Mouse (Mus musculus) lung, embryonic 16.5 days (tissue): ENCODE data around the gene Dop1a. TPM values are rescaled to one million over a fixed set of nuclear protein-coding genes. Genes with fewer than 3 reads are reported as not detected.

Source experiments
- ATAC-seq: fragments of 200-750 bp; cut with Nextera tagmentation; 2 replicates; pipeline ENCODE4 v1.8.0; 2017; ENCODE audit warnings: low read depth, mild to moderate bottlenecking, moderate library complexity
- H3K27ac ChIP-seq: fragments of 300-500 bp; sonication (generic); 2 replicates; pipeline ENCODE4 v1.5.1; 2014; ENCODE audit warnings: mild to moderate bottlenecking, control low read depth, low read length
- H3K27me3 ChIP-seq: fragments of 300-500 bp; sonication (generic); 2 replicates; pipeline ENCODE4 v1.6.1; 2014; ENCODE audit warnings: low read depth, low read length, mixed read lengths; ENCODE audit not compliant: control insufficient read depth, insufficient read depth
- H3K36me3 ChIP-seq: fragments of 300-500 bp; sonication (generic); 2 replicates; pipeline ENCODE4 v1.6.1; 2014; ENCODE audit warnings: low read length; ENCODE audit not compliant: control insufficient read depth, insufficient read depth
- H3K4me1 ChIP-seq: fragments of 300-500 bp; sonication (generic); replicated peaks from 2 replicates; pipeline ENCODE4 v1.6.1; 2014; ENCODE audit warnings: low read length, mixed read lengths; ENCODE audit not compliant: control insufficient read depth, insufficient read depth
- H3K4me2 ChIP-seq: fragments of 300-500 bp; sonication (generic); 2 replicates; pipeline ENCODE4 v1.6.1; 2014; ENCODE audit warnings: low read depth, low read length, control low read depth
- H3K4me3 ChIP-seq: fragments of 300-500 bp; sonication (generic); 2 replicates; pipeline ENCODE4 v1.5.1; 2014; ENCODE audit warnings: mild to moderate bottlenecking, low read length, control low read depth
- H3K9ac ChIP-seq: fragments of 300-500 bp; sonication (generic); 2 replicates; pipeline ENCODE4 v1.6.1; 2014; ENCODE audit warnings: low read length, control low read depth
- H3K9me3 ChIP-seq: fragments of 300-500 bp; sonication (generic); 2 replicates; pipeline ENCODE4 v1.6.1; 2016; ENCODE audit warnings: low read length; ENCODE audit not compliant: control insufficient read depth
- WGBS: fragments of 180-500 bp; shearing (Covaris S2); extraction: QIAGEN DNeasy Blood & Tissue Kit; methylation state at CpG from one replicate; pipeline ENCODE4 v1.1.7; 2014; 5-methylcytosine and 5-hydroxymethylcytosine counted together
- polyA plus RNA-seq: library from polyadenylated mRNA; unstranded; fragments of >200 nt; fragmentation: Nextera tagmentation; extraction: Ambion mirVana; gene quantifications from 2 replicates; pipeline ENCODE4 v1.2.1, GENCODE M21; 2015

The Dop1a gene
- polyA plus RNA-seq, 1 experiment from 2014 or later, result 12.1 TPM

DNA sequence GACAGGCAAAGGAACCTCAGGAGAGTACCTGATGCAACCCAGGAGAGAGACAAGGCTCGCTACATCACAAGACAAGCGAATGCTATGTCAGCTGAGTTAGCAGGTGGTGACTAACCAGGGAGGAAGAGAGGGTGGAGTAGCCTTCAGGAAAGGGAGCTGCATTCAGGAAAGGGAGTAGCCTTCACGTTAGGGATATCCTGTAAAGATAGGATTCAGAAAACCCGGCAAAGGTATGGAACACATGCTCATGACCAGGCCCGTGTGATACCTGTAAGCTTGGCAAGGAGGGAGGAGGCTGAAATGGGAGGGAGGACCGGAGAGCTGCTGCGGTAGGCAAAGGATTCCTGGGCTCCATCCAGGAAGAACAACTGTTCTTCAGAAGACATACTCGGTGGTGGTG is 19.5 kb upstream of the Dop1a start:
- Histone ChIP-seq H3K4me1 (peaks cover 6% of the 10 kb centered on the region; the same call in 1 of the 2 replicates), H3K4me3 (no peak overlapping the region), H3K9me3 (no peaks in the 10 kb centered on the region), H3K36me3 (no peaks in the 10 kb centered on the region), H3K4me2 (no peak overlapping the region), H3K27ac (no peak overlapping the region), H3K27me3 (no peaks in the 10 kb centered on the region), H3K9ac (no peak overlapping the region)
- WGBS, result 84% methylated on average over 8 of the region's 8 CpGs
- ATAC-seq, result no peak

DNA sequence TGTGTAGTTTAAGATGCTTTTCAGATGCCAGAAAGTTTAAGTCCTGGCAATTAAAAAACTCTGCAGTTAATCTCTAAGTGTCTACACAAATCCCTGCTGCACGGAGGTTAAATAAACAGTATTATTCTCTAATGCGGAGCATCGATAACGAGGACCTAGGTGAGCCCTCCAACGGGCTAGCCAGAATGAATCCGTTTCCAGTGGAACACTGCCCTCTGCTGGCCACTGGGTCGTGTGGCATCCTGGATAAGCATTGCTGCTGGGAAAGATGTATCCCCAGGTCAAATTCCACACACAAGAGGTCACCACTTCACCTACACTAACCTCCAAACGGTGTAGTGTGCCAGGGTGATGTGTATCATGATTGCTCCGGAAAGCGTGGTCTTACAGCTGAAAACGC is 17.4 kb upstream of the Dop1a start:
- H3K4me3 ChIP-seq, result no peak overlapping the region
- no peaks in the 10 kb centered on the region for H3K36me3 ChIP-seq
- H3K27me3 ChIP-seq, result no peaks in the 10 kb centered on the region
- WGBS, result 2% methylated on average over 11 of the region's 11 CpGs
- no peak overlapping the region for H3K27ac ChIP-seq
- no peaks in the 10 kb centered on the region for H3K9me3 ChIP-seq
- H3K4me2 ChIP-seq, result no peak overlapping the region
- H3K9ac ChIP-seq, result no peak overlapping the region
- ATAC-seq, result peak; percentile 62
- H3K4me1 ChIP-seq, result peaks cover 6% of the 10 kb centered on the region; the same call in 1 of the 2 replicates

DNA sequence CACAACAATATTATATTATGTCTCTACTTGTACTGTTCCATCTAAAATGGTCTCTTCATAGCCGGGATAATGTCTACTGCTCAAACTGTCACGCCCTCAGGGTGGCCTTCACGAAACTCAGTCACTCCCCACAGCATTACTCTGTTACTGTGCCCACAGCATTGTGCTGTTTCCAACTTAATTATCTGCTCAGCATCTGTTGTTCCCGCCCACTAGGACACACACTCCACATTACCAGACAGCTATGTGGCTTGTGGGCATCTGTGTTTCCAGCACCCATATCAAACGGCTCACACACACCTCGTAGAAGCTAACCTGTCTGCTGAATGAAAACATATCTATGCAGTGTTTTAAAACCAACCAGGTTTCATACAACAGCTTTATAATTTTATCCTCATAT is 15.9 kb upstream of the Dop1a start:
- peaks cover 6% of the 10 kb centered on the region; the same call in 1 of the 2 replicates for H3K4me1 ChIP-seq
- no peaks in the 10 kb centered on the region for H3K36me3 ChIP-seq
- H3K27ac ChIP-seq, result no peak overlapping the region
- ATAC-seq, result no peak
- peak overlapping the region; percentile 55; the same call in 1 of the 2 replicates for H3K4me2 ChIP-seq
- no peaks in the 10 kb centered on the region for H3K27me3 ChIP-seq
- H3K4me3 ChIP-seq, result no peak overlapping the region; the same call in 1 of the 2 replicates
- 55% methylated on average over 6 of the region's 6 CpGs for WGBS
- H3K9me3 ChIP-seq, result no peaks in the 10 kb centered on the region
- H3K9ac ChIP-seq, result no peak overlapping the region; the same call in 1 of the 2 replicates

DNA sequence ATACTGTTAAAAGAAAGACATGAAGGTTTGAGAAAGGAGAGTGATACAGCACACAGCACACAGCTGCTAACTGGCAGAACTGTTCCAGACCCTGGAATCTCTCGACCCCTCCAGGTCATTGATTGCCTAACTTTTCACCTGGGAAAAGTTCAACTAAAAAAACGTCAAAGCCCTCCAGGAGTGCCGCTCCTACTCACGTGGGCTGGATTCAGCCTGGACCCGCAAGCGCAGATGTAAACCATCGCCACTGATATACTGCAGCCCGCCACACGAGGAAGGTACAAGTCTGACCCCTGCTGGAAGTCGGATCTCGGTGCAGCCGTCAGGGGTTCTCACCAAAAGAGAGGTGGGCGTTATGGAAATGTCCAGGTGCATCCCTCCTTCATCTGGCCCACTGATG is 15.3 kb upstream of the Dop1a start:
- H3K4me3 ChIP-seq, result peak overlapping the region; percentile 32
- peak overlapping the region; percentile 46; the same call in 1 of the 2 replicates for H3K9ac ChIP-seq
- no peaks in the 10 kb centered on the region for H3K36me3 ChIP-seq
- peak; percentile 77 for ATAC-seq
- H3K4me2 ChIP-seq, result peak overlapping the region; percentile 55
- peaks cover 6% of the 10 kb centered on the region; the same call in 1 of the 2 replicates for H3K4me1 ChIP-seq
- no peak overlapping the region for H3K27ac ChIP-seq
- under 1% methylated on average over 13 of the region's 13 CpGs for WGBS
- H3K27me3 ChIP-seq, result no peaks in the 10 kb centered on the region
- H3K9me3 ChIP-seq, result no peaks in the 10 kb centered on the region

DNA sequence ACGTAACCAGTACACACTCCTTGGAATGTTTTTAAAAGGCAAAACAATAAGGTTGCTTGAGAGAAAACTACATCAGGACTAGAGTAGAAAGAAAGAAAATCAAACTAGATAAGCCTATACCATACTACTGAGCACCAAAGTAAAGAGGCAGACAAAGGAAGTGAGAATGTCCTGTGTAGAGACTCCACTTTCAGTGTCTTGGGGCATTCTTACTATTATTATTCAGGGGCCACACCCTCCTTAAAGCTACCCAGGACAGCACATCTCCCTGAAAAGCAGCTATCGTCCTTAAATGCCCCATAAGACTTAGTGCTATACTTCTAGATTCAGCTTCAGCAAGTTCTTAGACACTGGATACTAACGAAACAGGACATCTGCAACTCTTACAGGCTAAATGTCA is 13.3 kb upstream of the Dop1a start:
- Histone ChIP-seq H3K4me3 (no peak overlapping the region), H3K4me2 (no peak overlapping the region), H3K27ac (no peak overlapping the region), H3K36me3 (no peaks in the 10 kb centered on the region), H3K27me3 (no peaks in the 10 kb centered on the region), H3K4me1 (peaks cover 6% of the 10 kb centered on the region; the same call in 1 of the 2 replicates), H3K9ac (no peak overlapping the region), H3K9me3 (no peaks in the 10 kb centered on the region)
- ATAC-seq, result no peak
- WGBS, result 66% methylated on average over 3 of the region's 3 CpGs

DNA sequence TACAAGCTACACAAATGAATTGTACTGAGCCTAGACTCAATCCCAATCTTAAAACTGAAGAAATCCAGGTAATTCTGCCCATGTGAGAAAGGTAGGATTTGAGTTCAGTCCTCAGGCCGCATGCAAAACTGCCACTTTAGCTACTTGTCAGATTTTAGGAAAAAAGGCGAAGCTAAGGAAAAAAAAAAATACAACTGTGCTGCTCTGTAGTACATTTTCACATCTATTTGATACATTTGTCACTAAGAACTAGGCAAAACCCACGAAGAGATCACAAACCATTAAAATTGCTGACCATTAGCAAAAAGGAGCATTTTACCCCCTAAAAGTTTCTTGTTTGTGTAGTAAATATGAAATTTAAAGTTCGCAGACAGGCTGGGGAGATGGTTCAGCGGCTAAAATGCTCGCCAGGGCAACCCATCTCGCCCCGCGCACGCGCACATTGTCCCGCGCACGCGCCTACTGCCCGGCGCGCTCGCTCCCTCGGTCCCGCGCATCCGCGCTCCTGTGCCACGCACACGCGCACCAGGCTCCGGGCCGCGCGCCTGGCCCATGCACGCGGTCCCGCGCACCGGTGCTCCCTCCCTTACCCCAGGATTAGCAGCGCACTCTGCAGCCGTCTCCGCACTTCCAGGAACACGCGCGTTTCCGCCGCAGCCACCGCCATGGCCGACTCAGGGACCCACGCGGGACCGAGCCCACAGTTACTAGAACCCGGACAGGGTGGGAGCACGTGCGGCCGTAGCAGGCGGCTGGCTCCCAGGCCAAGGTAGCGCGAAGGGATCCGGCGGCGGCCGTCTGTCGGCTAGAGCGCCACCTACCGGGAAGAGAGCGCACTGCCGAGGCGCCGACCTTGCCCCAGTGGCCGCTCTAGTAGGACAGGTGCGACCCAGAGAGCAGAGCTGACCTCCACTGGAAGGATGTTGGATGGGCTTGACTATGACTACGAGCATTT is 2.5 kb upstream of the Dop1a start, which contains the start of gene Ube2cbp:
Gene Ube2cbp, minus strand, starts transcription at position 800 of the 955 bp plus-strand sequence.
- no peaks in the 10 kb centered on the region for H3K9me3 ChIP-seq
- no peaks in the 10 kb centered on the region for H3K36me3 ChIP-seq
- H3K4me2 ChIP-seq, result peak within 1 kb of the TSS; percentile 80
- peak within 1 kb of the TSS; percentile 75 for H3K27ac ChIP-seq
- H3K4me3 ChIP-seq, result peak within 1 kb of the TSS; percentile 84
- whole genome bisulfite sequencing, result under 1% methylated on average over 70 of the region's 70 CpGs
- peaks cover 10% of the 10 kb centered on the region; the same call in 1 of the 2 replicates for H3K4me1 ChIP-seq
- peak; percentile 82 for ATAC-seq
- no peaks in the 10 kb centered on the region for H3K27me3 ChIP-seq
- H3K9ac ChIP-seq, result peak within 1 kb of the TSS; percentile 92

DNA sequence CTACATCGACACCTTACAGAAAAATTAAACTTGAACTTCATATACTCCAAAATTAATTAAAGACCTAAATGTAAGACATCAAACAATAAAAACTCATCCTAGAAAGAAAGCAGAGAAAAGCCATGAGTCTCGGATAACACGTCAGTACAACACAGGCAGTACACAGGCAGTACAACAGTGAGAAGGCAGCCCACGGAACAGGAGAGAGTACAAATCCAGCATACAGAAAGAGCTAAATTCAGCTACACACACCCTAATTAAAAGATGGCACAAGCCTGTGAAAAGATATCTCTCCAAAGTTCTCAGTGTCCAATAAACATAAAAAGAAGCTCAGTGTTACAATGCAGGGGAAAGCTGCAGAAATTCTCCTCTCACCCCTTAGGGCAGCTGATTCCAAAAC is 9.0 kb downstream of the Dop1a start:
- H3K4me1 ChIP-seq, result peaks cover 6% of the 10 kb centered on the region; the same call in 1 of the 2 replicates
- H3K4me2 ChIP-seq, result no peak overlapping the region
- H3K4me3 ChIP-seq, result no peak overlapping the region
- H3K9me3 ChIP-seq, result no peaks in the 10 kb centered on the region
- H3K27ac ChIP-seq, result no peak overlapping the region
- no peaks in the 10 kb centered on the region for H3K36me3 ChIP-seq
- WGBS, result 92% methylated on average over 4 of the region's 4 CpGs
- H3K9ac ChIP-seq, result no peak overlapping the region
- H3K27me3 ChIP-seq, result no peaks in the 10 kb centered on the region
- no peak for ATAC-seq

DNA sequence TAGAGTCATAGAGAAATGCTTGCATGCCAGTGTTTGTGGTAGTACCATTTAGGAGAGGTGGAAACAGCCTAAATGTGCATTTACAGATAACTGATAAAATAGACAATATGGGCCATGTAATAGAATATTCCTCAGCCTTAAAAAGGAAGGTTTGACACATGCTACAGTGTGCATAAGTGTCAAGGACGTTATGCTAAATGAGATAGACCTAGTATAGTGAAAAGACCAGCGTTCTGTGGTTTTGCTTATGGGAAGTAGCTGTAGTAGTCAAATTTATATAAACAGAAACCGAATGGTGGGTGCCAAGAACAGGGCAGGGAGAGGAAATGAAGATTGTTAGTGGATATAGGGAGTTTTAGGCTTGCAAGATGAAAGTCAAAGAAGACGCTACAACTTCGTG is 9.8 kb downstream of the Dop1a start:
- no peaks in the 10 kb centered on the region for H3K36me3 ChIP-seq
- no peak overlapping the region for H3K27ac ChIP-seq
- H3K27me3 ChIP-seq, result no peaks in the 10 kb centered on the region
- H3K4me1 ChIP-seq, result peaks cover 6% of the 10 kb centered on the region; the same call in 1 of the 2 replicates
- H3K4me3 ChIP-seq, result no peak overlapping the region
- WGBS, result 39% methylated on average over 5 of the region's 5 CpGs
- no peak for ATAC-seq
- H3K4me2 ChIP-seq, result no peak overlapping the region
- no peak overlapping the region for H3K9ac ChIP-seq
- no peaks in the 10 kb centered on the region for H3K9me3 ChIP-seq

DNA sequence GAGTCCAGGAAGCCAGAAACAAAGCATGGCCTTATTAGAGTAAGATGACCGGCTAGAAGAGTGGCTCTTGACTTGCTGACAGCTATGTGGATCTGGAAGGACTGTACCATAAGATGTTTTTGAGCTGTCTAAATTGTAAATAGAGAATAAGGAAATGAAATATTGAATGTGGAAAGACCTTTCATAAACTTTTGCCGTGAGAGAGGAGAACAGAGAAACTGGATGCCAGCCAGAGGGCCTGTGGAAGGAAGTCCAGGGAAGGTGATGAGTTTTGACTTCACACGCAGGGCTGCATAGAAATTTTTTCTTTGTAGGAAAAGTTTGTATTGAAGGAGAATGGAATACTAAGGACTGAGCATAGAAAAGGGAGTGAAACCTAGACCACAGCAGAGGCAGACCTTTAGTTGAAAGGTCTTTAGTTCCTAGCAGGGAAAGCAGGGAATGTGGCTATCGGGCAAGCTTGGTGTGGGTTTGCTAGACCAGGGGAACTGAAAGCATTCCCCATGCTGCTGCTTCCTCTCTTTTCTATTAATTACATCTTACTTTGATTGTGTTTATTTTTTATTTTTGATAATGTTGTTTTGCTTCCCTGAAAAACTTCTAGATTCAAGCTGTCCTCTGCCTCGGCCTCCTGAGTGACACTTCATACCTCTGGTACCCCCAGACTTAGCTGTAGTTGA is 11.6 kb downstream of the Dop1a start:
- ATAC-seq, result no peak
- no peak overlapping the region for H3K4me3 ChIP-seq
- H3K4me2 ChIP-seq, result no peak overlapping the region
- no peaks in the 10 kb centered on the region for H3K27me3 ChIP-seq
- no peak overlapping the region for H3K9ac ChIP-seq
- 44% methylated on average over 5 of the region's 5 CpGs for WGBS
- H3K27ac ChIP-seq, result no peak overlapping the region
- no peaks in the 10 kb centered on the region for H3K36me3 ChIP-seq
- H3K4me1 ChIP-seq, result peaks cover 6% of the 10 kb centered on the region; the same call in 1 of the 2 replicates
- no peaks in the 10 kb centered on the region for H3K9me3 ChIP-seq
